In the genomic region with DNA sequence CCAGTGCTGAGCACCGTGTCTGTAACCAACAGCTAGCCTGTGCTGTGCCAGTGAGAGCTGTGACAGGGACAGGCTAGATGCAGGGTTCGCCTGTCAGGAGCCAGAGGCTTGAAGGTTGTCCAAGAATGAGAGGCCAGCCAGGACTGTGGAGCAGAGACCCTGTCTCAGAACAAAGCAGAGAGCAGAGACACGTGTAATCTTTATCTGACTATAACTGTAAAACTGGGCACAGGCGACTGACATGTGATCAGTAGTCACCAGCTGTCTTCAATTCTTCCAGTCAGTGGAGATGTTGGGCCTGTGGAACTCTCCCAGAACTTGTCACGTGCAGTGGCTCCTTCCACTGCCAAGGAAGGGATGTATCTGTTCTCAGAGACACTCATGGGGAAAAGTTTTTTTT, we compare ENCODE assay signal across 10 mouse cellular contexts. TPM values are rescaled to one million over a fixed set of nuclear protein-coding genes. Genes with fewer than 3 reads are reported as not detected.
DNase-seq lines count a peak whose midpoint lies in the region; TF ChIP-seq lines count a peak whose summit lies in the region.
"Had no signal": no experiment of that assay in that cellular context is flagged by ENCODE, and none has a peak within 500 bp of the region (broad histone marks: within the 10 kb centered on the region; RNA-seq: fewer than 3 reads in every experiment).

No protein-coding gene starts in this region.

- peak overlapping the region; percentile 57 for H3K27ac ChIP-seq in heart, adult 2 months
- no peak overlapping the region for H3K27ac ChIP-seq in heart, embryonic 10.5 days
- H3K27ac ChIP-seq in limb, embryonic 10.5 days = no peak overlapping the region
- H3K27ac ChIP-seq: midbrain, embryonic 12.5 days; stomach, embryonic 15.5 days had no signal

- peak; percentile 92 for TF ChIP-seq EP300 in heart, adult 2 months (IDR thresholded peaks at IDR 0.05; ENCODE audit: insufficient read depth, low read depth, low read length)

- H3K9ac ChIP-seq in heart, adult 2 months (ENCODE audit: low read depth, low read length) = no peak overlapping the region
- H3K9ac ChIP-seq: midbrain, embryonic 12.5 days; stomach, embryonic 15.5 days had no signal

- no peaks in the 10 kb centered on the region for H3K79me2 ChIP-seq in heart, adult 2 months (replicated peaks; ENCODE audit: control insufficient read depth, insufficient read depth, low read length)

- peaks cover 12% of the 10 kb centered on the region for H3K36me3 ChIP-seq in heart, adult 2 months (ENCODE audit: control insufficient read depth, insufficient read depth, low read length)
- H3K36me3 ChIP-seq in heart, embryonic 10.5 days = peaks cover 91% of the 10 kb centered on the region
- H3K36me3 ChIP-seq in limb, embryonic 10.5 days = peaks cover 94% of the 10 kb centered on the region

- DNase-seq in heart, adult 2 months = peak; percentile 76 to 86
- DNase-seq in heart, embryonic 10.5 days (ENCODE audit: low spot score) = no peak
- peak; percentile 42 for DNase-seq in Muller cell, postnatal 12 days (ENCODE audit: inconsistent ontology term)
- DNase-seq in heart, adult 8-10 months (ENCODE audit: low spot score) = peak; percentile 87
- peak; percentile 61 to 67 for DNase-seq in left cerebral cortex, postnatal 36 days (ENCODE audit: low spot score in 2 of 2)
- no peak for DNase-seq in adrenal gland, adult 2 months
- no peak for DNase-seq in limb, embryonic 10.5 days (ENCODE audit: low spot score)

- no peak for TF ChIP-seq CTCF in heart, adult 2 months (IDR thresholded peaks at IDR 0.05)

- H3K9me3 ChIP-seq in heart, embryonic 10.5 days = no peaks in the 10 kb centered on the region
- H3K9me3 ChIP-seq in limb, embryonic 10.5 days (replicated peaks) = no peaks in the 10 kb centered on the region
- H3K9me3 ChIP-seq: midbrain, embryonic 12.5 days; stomach, embryonic 15.5 days had no signal

- 50% methylated on average over 5 of the region's 5 CpGs for WGBS in heart, adult 2 months
- WGBS in heart, embryonic 10.5 days = 84% methylated on average over 5 of the region's 5 CpGs
- WGBS in limb, embryonic 10.5 days = 89% methylated on average over 5 of the region's 5 CpGs

- H3K27me3 ChIP-seq in heart, adult 2 months (ENCODE audit: control insufficient read depth, insufficient read depth, low read length) = no peaks in the 10 kb centered on the region
- H3K27me3 ChIP-seq in heart, embryonic 10.5 days (ENCODE audit: insufficient read depth, poor library complexity, severe bottlenecking) = no peaks in the 10 kb centered on the region
- no peaks in the 10 kb centered on the region for H3K27me3 ChIP-seq in limb, embryonic 10.5 days (ENCODE audit: low read depth, poor library complexity, severe bottlenecking)
- H3K27me3 ChIP-seq: midbrain, embryonic 12.5 days; Patski; stomach, embryonic 15.5 days had no signal

- intact Hi-C loops in heart, adult 2 months (cut with DNase I) = loop anchor here (5.0 kb wide), 2 partner anchors 50 to 330 kb away; no protein-coding TSS in a partner anchor
- intact Hi-C loops in left cerebral cortex, postnatal 36 days (cut with DNase I) = loop anchor here (5.0 kb wide), 1 partner anchor 325 kb away; no protein-coding TSS in a partner anchor

- TF ChIP-seq POLR2A in heart, adult 2 months (IDR thresholded peaks at IDR 0.05; ENCODE audit: insufficient read depth, low read depth, low read length) = 0 out of 2 replicates have a peak, but pooled peaks have one; percentile 11

- peaks cover 19% of the 10 kb centered on the region for H3K4me1 ChIP-seq in heart, adult 2 months (ENCODE audit: control insufficient read depth, insufficient read depth, low read length)
- H3K4me1 ChIP-seq in heart, embryonic 10.5 days = peaks cover 8% of the 10 kb centered on the region; the same call in 1 of the 2 replicates
- no peaks in the 10 kb centered on the region for H3K4me1 ChIP-seq in limb, embryonic 10.5 days
- H3K4me1 ChIP-seq: midbrain, embryonic 12.5 days had no signal

- H3K4me3 ChIP-seq in heart, adult 2 months = no peak overlapping the region
- H3K4me3 ChIP-seq in heart, embryonic 10.5 days = no peak overlapping the region
- H3K4me3 ChIP-seq in limb, embryonic 10.5 days = no peak overlapping the region
- H3K4me3 ChIP-seq: midbrain, embryonic 12.5 days; stomach, embryonic 15.5 days had no signal

RNA-seq across cellular contexts. Expression of a gene that starts 11.1 kb away (rescaled TPM):
- 10 to 100 TPM; 91.5 to 98.7 TPM for total RNA-seq in heart, adult 2 months (2021)
- 89.6 and 97.1 TPM in 2 replicates for polyA plus RNA-seq in heart, adult 2 months (2012; rRNA removed)
- polyA plus RNA-seq in heart, embryonic 10.5 days (2016; fragmentation: Nextera tagmentation; extraction: Ambion mirVana) = 82.8 and 108 TPM in 2 replicates
- total RNA-seq in heart, adult 8-10 months (2022) = 10 to 100 TPM; 84.9 to 93.6 (median 88.1) TPM
- 100 to 1,000 TPM; 211 to 225 TPM for total RNA-seq in left cerebral cortex, postnatal 36 days (2021)
- total RNA-seq in adrenal gland, adult 2 months (2021) = 100 to 1,000 TPM; 250 to 287 TPM
- 103 and 112 TPM in 2 replicates for polyA plus RNA-seq in adrenal gland, adult 2 months (2012; rRNA removed)
- 80.5 and 86.6 TPM in 2 replicates for polyA plus RNA-seq in limb, embryonic 10.5 days (2016; fragmentation: Nextera tagmentation; extraction: Ambion mirVana)

RNA-seq across cellular contexts. Expression of a gene that starts 18.7 kb away (rescaled TPM):
- total RNA-seq in heart, adult 2 months (2021) = 10 to 100 TPM; 25.9 to 27.1 TPM
- 23.2 and 25.4 TPM in 2 replicates for polyA plus RNA-seq in heart, adult 2 months (2012; rRNA removed)
- polyA plus RNA-seq in heart, embryonic 10.5 days (2016; fragmentation: Nextera tagmentation; extraction: Ambion mirVana) = 41.4 and 44.2 TPM in 2 replicates
- total RNA-seq in heart, adult 8-10 months (2022) = 10 to 100 TPM; 30.2 to 35.9 (median 33.9) TPM
- total RNA-seq in left cerebral cortex, postnatal 36 days (2021) = 10 to 100 TPM; 31.5 to 34.0 TPM
- total RNA-seq in adrenal gland, adult 2 months (2021) = 10 to 100 TPM; 42.0 to 46.8 TPM
- 41.5 and 42.8 TPM in 2 replicates for polyA plus RNA-seq in adrenal gland, adult 2 months (2012; rRNA removed)
- polyA plus RNA-seq in limb, embryonic 10.5 days (2016; fragmentation: Nextera tagmentation; extraction: Ambion mirVana) = 60.4 and 66.8 TPM in 2 replicates

RNA-seq across cellular contexts. Expression of a gene that starts 30.6 kb away (rescaled TPM):
- total RNA-seq in heart, adult 2 months (2021) = 10 to 100 TPM; 11.1 to 12.3 TPM
- polyA plus RNA-seq in heart, adult 2 months (2012; rRNA removed) = 10.7 and 15.3 TPM in 2 replicates
- 69.5 and 80.8 TPM in 2 replicates for polyA plus RNA-seq in heart, embryonic 10.5 days (2016; fragmentation: Nextera tagmentation; extraction: Ambion mirVana)
- 10 to 100 TPM; 11.6 to 14.3 (median 12.7) TPM for total RNA-seq in heart, adult 8-10 months (2022)
- 10 to 100 TPM; 69.7 to 73.1 TPM for total RNA-seq in left cerebral cortex, postnatal 36 days (2021)
- 10 to 100 TPM; 24.2 to 38.5 TPM for total RNA-seq in adrenal gland, adult 2 months (2021)
- 24.7 and 27.4 TPM in 2 replicates for polyA plus RNA-seq in adrenal gland, adult 2 months (2012; rRNA removed)
- 83.6 and 90.4 TPM in 2 replicates for polyA plus RNA-seq in limb, embryonic 10.5 days (2016; fragmentation: Nextera tagmentation; extraction: Ambion mirVana)

RNA-seq across cellular contexts. Expression of a gene that starts 31.1 kb away (rescaled TPM):
- 10 to 100 TPM; 23.5 to 28.0 TPM for total RNA-seq in heart, adult 2 months (2021)
- 19.2 and 19.8 TPM in 2 replicates for polyA plus RNA-seq in heart, adult 2 months (2012; rRNA removed)
- 70.5 and 83.4 TPM in 2 replicates for polyA plus RNA-seq in heart, embryonic 10.5 days (2016; fragmentation: Nextera tagmentation; extraction: Ambion mirVana)
- total RNA-seq in heart, adult 8-10 months (2022) = 10 to 100 TPM; 25.3 to 32.1 (median 30.4) TPM
- total RNA-seq in left cerebral cortex, postnatal 36 days (2021) = 10 to 100 TPM; 24.4 to 25.7 TPM
- total RNA-seq in adrenal gland, adult 2 months (2021) = 10 to 100 TPM; 24.6 to 32.6 TPM
- 48.0 and 62.7 TPM in 2 replicates for polyA plus RNA-seq in adrenal gland, adult 2 months (2012; rRNA removed)
- polyA plus RNA-seq in limb, embryonic 10.5 days (2016; fragmentation: Nextera tagmentation; extraction: Ambion mirVana) = 102 and 103 TPM in 2 replicates

RNA-seq across cellular contexts. Expression of a gene that starts 48.6 kb away (rescaled TPM):
- total RNA-seq in heart, adult 2 months (2021) = 10 to 100 TPM; 85.4 to 91.4 TPM
- 39.2 and 70.9 TPM in 2 replicates for polyA plus RNA-seq in heart, adult 2 months (2012; rRNA removed)
- polyA plus RNA-seq in heart, embryonic 10.5 days (2016; fragmentation: Nextera tagmentation; extraction: Ambion mirVana) = 245 and 246 TPM in 2 replicates
- total RNA-seq in heart, adult 8-10 months (2022) = 100 to 1,000 TPM in 2 of 4 experiments, 10 to 100 TPM in 2; 91.9 to 113 (median 101) TPM
- total RNA-seq in left cerebral cortex, postnatal 36 days (2021) = 100 to 1,000 TPM; 185 to 191 TPM
- total RNA-seq in adrenal gland, adult 2 months (2021) = 100 to 1,000 TPM; 128 to 165 TPM
- polyA plus RNA-seq in adrenal gland, adult 2 months (2012; rRNA removed) = 13.1 and 18.5 TPM in 2 replicates
- polyA plus RNA-seq in limb, embryonic 10.5 days (2016; fragmentation: Nextera tagmentation; extraction: Ambion mirVana) = 191 and 204 TPM in 2 replicates

Comparison
In these comparisons a context has a peak if more than half of its experiments do, and no peak if none do; other contexts are left out.
1. DNase-seq: peak in heart, adult 2 months (2 of 2), Muller cell, postnatal 12 days (single experiment), heart, adult 8-10 months (single experiment) and left cerebral cortex, postnatal 36 days (2 of 2); none in heart, embryonic 10.5 days (single experiment), adrenal gland, adult 2 months (single experiment) and limb, embryonic 10.5 days (single experiment).